Mouse (Mus musculus): ENCODE data around the gene Lce3d.

DNA sequence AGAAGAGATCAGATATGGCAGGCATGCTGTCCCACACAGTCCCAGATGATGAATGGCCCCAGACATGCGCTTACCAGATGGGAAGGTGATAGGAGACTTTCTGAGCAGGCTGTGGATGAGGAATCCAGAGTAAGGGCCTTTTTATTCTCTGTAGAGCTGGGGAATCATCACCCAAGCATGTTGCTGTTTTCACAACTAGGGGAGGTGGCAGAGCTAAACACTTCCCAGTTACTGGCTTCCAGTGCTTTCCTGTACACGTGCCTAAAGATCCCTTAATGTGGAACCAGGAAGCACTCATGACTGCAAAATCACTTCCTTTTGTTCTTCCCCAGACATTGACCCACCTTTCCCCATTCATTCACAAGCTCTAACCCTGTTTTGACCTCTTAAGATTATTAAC lies 31.1 kb upstream of the Lce3d start, which contains the start of gene Lce3a:
- TF ChIP-seq CTCF (IDR thresholded peaks at IDR 0.05; ENCODE audit: low read depth), result no peak
- no peak for TF ChIP-seq EP300 (optimal IDR thresholded peaks at IDR 0.05)

Measured in stomach, postnatal 0 days (tissue).